Mouse (Mus musculus) hindbrain, embryonic 14.5 days (tissue): ENCODE measurements at regions not wholly inside any gene's neighbourhood (a gene's known extent, or its start where the extent isn't known, plus 50 kb on each side); places are given as distances from the start of the nearest gene placed in this dataset.

ENCODE experiments used
- ATAC-seq: fragments of 200-750 bp; cut with Nextera tagmentation; 2 replicates; pipeline ENCODE4 v1.8.0; 2017; ENCODE audit warnings: moderate number of reproducible peaks, mild to moderate bottlenecking, moderate TSS enrichment, moderate library complexity; ENCODE audit not compliant: low FRiP score
- DNase-seq: peaks from one replicate; pipeline ENCODE4 v3.0.0-alpha.2; 2015; ENCODE audit warnings: low spot score
- H3K27ac ChIP-seq: fragments of 300-500 bp; sonication (generic); 2 replicates; pipeline ENCODE4 v1.5.1; 2014; ENCODE audit warnings: mild to moderate bottlenecking, moderate library complexity
- H3K27me3 ChIP-seq: fragments of 300-500 bp; sonication (generic); 2 replicates; pipeline ENCODE4 v1.6.1; 2014; ENCODE audit warnings: mild to moderate bottlenecking, low read length, mixed read lengths; ENCODE audit not compliant: control insufficient read depth, insufficient read depth
- H3K36me3 ChIP-seq: fragments of 300-500 bp; sonication (generic); replicated peaks from 2 replicates; pipeline ENCODE4 v1.6.1; 2014; ENCODE audit not compliant: control insufficient read depth, insufficient read depth
- H3K4me1 ChIP-seq: fragments of 300-500 bp; sonication (generic); replicated peaks from 2 replicates; pipeline ENCODE4 v1.6.1; 2014; ENCODE audit warnings: antibody characterized with exemption, low read length, mixed read lengths; ENCODE audit not compliant: control insufficient read depth, insufficient read depth
- H3K4me2 ChIP-seq: fragments of 300-500 bp; sonication (generic); replicated peaks from 2 replicates; pipeline ENCODE4 v1.6.1; 2014; ENCODE audit warnings: mild to moderate bottlenecking, moderate library complexity
- H3K4me3 ChIP-seq: fragments of 300-500 bp; sonication (generic); replicated peaks from 2 replicates; pipeline ENCODE4 v1.5.1; 2014; ENCODE audit warnings: mild to moderate bottlenecking, low read length
- H3K9ac ChIP-seq: fragments of 300-500 bp; sonication (generic); 2 replicates; pipeline ENCODE4 v1.6.1; 2014
- H3K9me3 ChIP-seq: fragments of 300-500 bp; sonication (generic); 2 replicates; pipeline ENCODE4 v1.6.1; 2016; ENCODE audit warnings: low read length; ENCODE audit not compliant: control insufficient read depth
- WGBS: fragments of 180-500 bp; shearing (Covaris S2); extraction: QIAGEN DNeasy Blood & Tissue Kit; methylation state at CpG from one replicate; pipeline ENCODE4 v1.1.7; 2014; 5-methylcytosine and 5-hydroxymethylcytosine counted together

GRCm38 (mm10) chr15:67405011-67405410 is 904.3 kb upstream of the Lrrc6 start:
- DNase-seq (no peak), ATAC-seq (no peak)
- no peaks in the 10 kb centered on the region for H3K9me3 ChIP-seq
- H3K4me2 ChIP-seq, result no peak overlapping the region
- no peaks in the 10 kb centered on the region for H3K27me3 ChIP-seq
- H3K4me3 ChIP-seq, result no peak overlapping the region
- WGBS, result 84% methylated on average over 2 of the region's 2 CpGs
- no peaks in the 10 kb centered on the region for H3K36me3 ChIP-seq
- no peaks in the 10 kb centered on the region for H3K4me1 ChIP-seq
- no peak overlapping the region for H3K27ac ChIP-seq
- H3K9ac ChIP-seq, result no peak overlapping the region

- no peak for DNase-seq
- ATAC-seq, result no peak
- Histone ChIP-seq H3K9ac (no peak overlapping the region), H3K4me2 (no peak overlapping the region), H3K4me3 (no peak overlapping the region), H3K36me3 (no peaks in the 10 kb centered on the region), H3K27ac (no peak overlapping the region), H3K27me3 (no peaks in the 10 kb centered on the region), H3K4me1 (no peaks in the 10 kb centered on the region), H3K9me3 (no peaks in the 10 kb centered on the region)
Observed at GRCm38 (mm10) chr15:67402310-67402709, 901.6 kb upstream of the Lrrc6 start.

GRCm38 (mm10) chr15:67397269-67397668 is 896.6 kb upstream of the Lrrc6 start:
- no peak for DNase-seq

GRCm38 (mm10) chr15:67395114-67395513 is 894.4 kb upstream of the Lrrc6 start:
- Histone ChIP-seq H3K9ac (no peak overlapping the region), H3K4me3 (no peak overlapping the region), H3K4me2 (no peak overlapping the region), H3K4me1 (no peaks in the 10 kb centered on the region), H3K27me3 (no peaks in the 10 kb centered on the region), H3K36me3 (no peaks in the 10 kb centered on the region), H3K27ac (no peak overlapping the region), H3K9me3 (no peaks in the 10 kb centered on the region)
- no peak for DNase-seq
- no peak for ATAC-seq
- WGBS, result 93% methylated on average over 1 of the region's 1 CpGs

More at GRCm38 (mm10) chr15:67397269-67397668, 896.6 kb upstream of the Lrrc6 start:
- Histone ChIP-seq H3K9me3 (no peaks in the 10 kb centered on the region), H3K9ac (no peak overlapping the region), H3K4me1 (no peaks in the 10 kb centered on the region), H3K27me3 (no peaks in the 10 kb centered on the region), H3K4me2 (no peak overlapping the region), H3K36me3 (no peaks in the 10 kb centered on the region), H3K4me3 (no peak overlapping the region), H3K27ac (no peak overlapping the region)
- no peak for ATAC-seq
- 86% methylated on average over 5 of the region's 5 CpGs for WGBS

GRCm38 (mm10) chr15:67391918-67392317 is 891.2 kb upstream of the Lrrc6 start:
- H3K27me3 ChIP-seq, result no peaks in the 10 kb centered on the region
- no peaks in the 10 kb centered on the region for H3K4me1 ChIP-seq
- H3K9me3 ChIP-seq, result no peaks in the 10 kb centered on the region
- no peak overlapping the region for H3K4me2 ChIP-seq
- H3K36me3 ChIP-seq, result no peaks in the 10 kb centered on the region
- no peak overlapping the region for H3K27ac ChIP-seq
- DNase-seq (no peak), ATAC-seq (no peak)
- no peak overlapping the region for H3K9ac ChIP-seq
- H3K4me3 ChIP-seq, result no peak overlapping the region
- 88% methylated on average over 5 of the region's 5 CpGs for WGBS

GRCm38 (mm10) chr15:67388514-67388913 is 887.8 kb upstream of the Lrrc6 start:
- DNase-seq (no peak), ATAC-seq (no peak)
- Histone ChIP-seq H3K4me2 (no peak overlapping the region), H3K36me3 (no peaks in the 10 kb centered on the region), H3K9ac (no peak overlapping the region), H3K4me1 (no peaks in the 10 kb centered on the region), H3K4me3 (no peak overlapping the region), H3K9me3 (no peaks in the 10 kb centered on the region), H3K27ac (no peak overlapping the region), H3K27me3 (no peaks in the 10 kb centered on the region)
- WGBS, result 78% methylated on average over 8 of the region's 8 CpGs

- ATAC-seq (no peak), DNase-seq (no peak)
- H3K36me3 ChIP-seq, result no peaks in the 10 kb centered on the region
- no peak overlapping the region for H3K4me3 ChIP-seq
- no peaks in the 10 kb centered on the region for H3K9me3 ChIP-seq
- no peak overlapping the region for H3K27ac ChIP-seq
- no peaks in the 10 kb centered on the region for H3K27me3 ChIP-seq
- no peak overlapping the region for H3K4me2 ChIP-seq
- H3K9ac ChIP-seq, result no peak overlapping the region
- no peaks in the 10 kb centered on the region for H3K4me1 ChIP-seq
Observed at GRCm38 (mm10) chr15:67386896-67387295, 886.2 kb upstream of the Lrrc6 start.

- Histone ChIP-seq H3K9me3 (no peaks in the 10 kb centered on the region; the same call in 1 of the 2 replicates), H3K27me3 (no peaks in the 10 kb centered on the region), H3K36me3 (no peaks in the 10 kb centered on the region), H3K27ac (no peak overlapping the region), H3K4me3 (no peak overlapping the region), H3K9ac (no peak overlapping the region), H3K4me2 (no peak overlapping the region), H3K4me1 (no peaks in the 10 kb centered on the region)
- DNase-seq (no peak), ATAC-seq (no peak)
- 88% methylated on average over 4 of the region's 4 CpGs for WGBS
Observed at GRCm38 (mm10) chr15:67373599-67373998, 872.9 kb upstream of the Lrrc6 start.

- DNase-seq (no peak), ATAC-seq (no peak)
- H3K4me1 ChIP-seq, result no peaks in the 10 kb centered on the region
- WGBS, result 85% methylated on average over 8 of the region's 8 CpGs
- no peak overlapping the region for H3K4me3 ChIP-seq
- no peak overlapping the region for H3K4me2 ChIP-seq
- H3K27me3 ChIP-seq, result no peaks in the 10 kb centered on the region
- no peaks in the 10 kb centered on the region for H3K36me3 ChIP-seq
- no peak overlapping the region for H3K27ac ChIP-seq
- H3K9ac ChIP-seq, result no peak overlapping the region
- H3K9me3 ChIP-seq, result no peaks in the 10 kb centered on the region; the same call in 1 of the 2 replicates
Observed at GRCm38 (mm10) chr15:67373030-67373429, 872.3 kb upstream of the Lrrc6 start.

- H3K4me2 ChIP-seq, result no peak overlapping the region
- H3K27ac ChIP-seq, result no peak overlapping the region
- ATAC-seq (peak; percentile 24; the same call in 1 of the 2 replicates), DNase-seq (peak; percentile 39)
- no peaks in the 10 kb centered on the region for H3K27me3 ChIP-seq
- no peaks in the 10 kb centered on the region for H3K4me1 ChIP-seq
- no peak overlapping the region for H3K9ac ChIP-seq
- 58% methylated on average over 4 of the region's 4 CpGs for WGBS
- H3K9me3 ChIP-seq, result no peaks in the 10 kb centered on the region
- H3K36me3 ChIP-seq, result no peaks in the 10 kb centered on the region
- H3K4me3 ChIP-seq, result no peak overlapping the region
Observed at GRCm38 (mm10) chr15:67364099-67364756, 863.5 kb upstream of the Lrrc6 start.
